Mouse (Mus musculus) cerebellum, adult (tissue): ENCODE results near the gene Gdpd1.
A peak's percentile ranks its signal among the peaks of the same experiment; 100 is the strongest.
"Not testable (repeated sequence)": the region's sequence is repeated elsewhere in the genome, so short reads cannot be mapped to it uniquely, and the experiment has no call there.

Source experiments
- ATAC-seq: cut with Nextera tagmentation; 2 replicates; pipeline ENCODE4 v1.9.2; 2017; ENCODE audit warnings: mild to moderate bottlenecking, moderate library complexity, mixed read lengths; ENCODE audit not compliant: insufficient number of reproducible peaks, low FRiP score, low TSS enrichment

Gene Gdpd1

DNA sequence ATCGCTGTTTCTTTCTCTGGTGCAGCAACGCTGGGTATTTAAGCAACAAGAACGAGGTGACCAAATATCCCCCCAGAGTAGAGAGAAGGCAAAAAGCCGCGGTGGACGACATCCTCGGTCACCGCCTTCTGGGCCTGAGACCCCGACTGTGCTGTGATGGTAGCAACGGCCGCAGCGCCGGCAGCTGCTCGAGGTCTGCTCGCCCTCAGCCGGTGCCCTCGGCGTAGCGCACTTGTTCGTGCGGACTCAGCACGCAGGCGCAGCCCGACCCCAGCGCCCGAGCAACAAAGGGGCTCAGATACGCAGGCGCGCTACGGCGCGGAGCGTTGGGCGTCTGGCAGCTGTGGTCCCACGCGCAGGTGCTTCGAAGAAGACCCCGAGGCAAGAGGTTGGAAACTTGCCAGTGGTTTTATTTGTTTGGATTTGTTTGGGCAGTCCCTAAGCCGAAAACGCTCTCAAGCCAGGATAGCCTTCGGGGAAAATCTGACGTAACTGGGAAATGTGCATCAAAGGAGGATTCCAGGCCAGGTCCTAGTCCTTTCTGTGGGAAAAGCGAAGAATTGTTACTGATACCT, at the start of gene Gdpd1:
TSS of gene Gdpd1 (minus strand) at position 197 of the 575 bp plus-strand sequence.
- ATAC-seq: peak; percentile 94

DNA sequence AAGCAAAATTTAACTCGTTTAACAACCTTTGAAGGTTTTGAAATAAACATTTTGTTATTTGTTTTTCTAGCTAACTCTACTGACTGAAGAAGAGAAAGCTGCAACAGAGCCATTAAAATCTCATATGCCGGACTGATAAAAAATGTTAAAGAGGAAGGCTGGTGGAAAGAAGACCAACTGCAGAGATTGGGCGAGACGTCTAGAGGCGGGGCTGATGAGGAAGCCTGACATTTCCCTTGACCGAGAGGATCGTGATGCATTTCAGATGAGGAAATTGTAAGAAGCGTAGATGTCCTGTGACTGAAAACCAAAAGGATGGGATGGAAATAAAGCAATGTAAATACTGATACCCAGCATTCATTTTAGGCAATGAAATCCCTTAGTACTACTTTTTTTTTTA, 48.0 kb upstream of the Gdpd1 start:
- no peak for ATAC-seq

GRCm38 (mm10) chr11:87110172-87110909, 36.5 kb upstream of the Gdpd1 start:
- no peak for ATAC-seq

- ATAC-seq: no peak
Observed at GRCm38 (mm10) chr11:87109519-87110171, 35.8 kb upstream of the Gdpd1 start.

DNA sequence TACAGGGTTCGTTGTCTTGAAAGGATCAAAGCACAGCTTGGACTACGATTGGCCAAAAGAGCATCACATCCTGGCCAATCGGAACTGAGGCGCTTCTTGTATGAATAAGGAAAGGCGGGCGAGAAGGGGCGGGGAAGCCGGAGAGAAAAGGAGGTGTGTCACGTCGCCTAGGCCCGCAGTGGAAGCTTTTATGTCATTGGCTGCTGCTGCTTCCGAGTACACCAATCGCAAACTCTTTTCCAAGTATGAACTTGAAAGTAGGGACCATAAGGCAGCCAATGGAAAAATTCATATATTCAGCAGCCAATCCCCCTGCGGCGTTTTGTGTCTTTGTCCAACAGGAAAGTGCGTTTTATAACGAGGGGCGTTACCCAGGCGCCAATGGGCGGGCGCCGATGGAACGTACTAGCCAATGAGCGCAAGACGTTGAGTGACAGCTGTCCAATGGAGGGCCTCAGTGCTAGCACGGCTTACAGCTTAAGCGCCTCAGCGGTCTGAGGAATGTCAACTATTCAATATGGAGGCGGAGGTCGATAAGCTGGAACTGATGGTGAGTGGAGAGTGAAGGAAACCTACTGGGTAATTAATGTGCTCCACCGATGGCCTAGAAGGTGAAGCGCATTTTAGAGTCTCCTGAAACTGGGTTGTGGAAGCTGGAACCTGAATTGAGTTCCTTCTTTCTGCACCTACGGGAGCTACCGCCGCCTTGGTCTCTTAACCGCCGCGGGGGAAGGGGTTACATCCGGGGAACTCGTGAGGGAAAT, 35.1 kb upstream of the Gdpd1 start, which contains the start of gene Ska2:
TSS of gene Ska2 (plus strand) at position 480 of the 764 bp plus-strand sequence.
- ATAC-seq: peak; percentile 99

DNA sequence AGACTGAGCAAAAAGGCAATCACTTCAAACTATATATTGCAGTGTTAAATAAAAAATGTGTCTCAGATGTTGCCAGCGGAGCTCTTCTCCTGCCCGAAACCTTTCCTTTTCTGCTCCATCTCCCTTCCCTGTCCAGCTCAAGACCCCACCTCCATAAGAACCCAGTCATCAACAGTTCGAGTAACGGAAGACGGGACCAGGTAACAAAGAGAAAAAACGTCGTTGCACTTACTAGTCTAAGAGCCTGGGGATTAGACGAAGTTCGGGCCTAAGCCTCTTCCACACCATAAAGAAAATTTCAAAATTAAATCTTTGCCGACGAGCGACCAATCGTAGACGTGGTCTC, 34.5 kb upstream of the Gdpd1 start, which contains the start of gene Prr11:
TSS of gene Prr11 (minus strand) at position 300 of the 346 bp plus-strand sequence.
- ATAC-seq: no peak

DNA sequence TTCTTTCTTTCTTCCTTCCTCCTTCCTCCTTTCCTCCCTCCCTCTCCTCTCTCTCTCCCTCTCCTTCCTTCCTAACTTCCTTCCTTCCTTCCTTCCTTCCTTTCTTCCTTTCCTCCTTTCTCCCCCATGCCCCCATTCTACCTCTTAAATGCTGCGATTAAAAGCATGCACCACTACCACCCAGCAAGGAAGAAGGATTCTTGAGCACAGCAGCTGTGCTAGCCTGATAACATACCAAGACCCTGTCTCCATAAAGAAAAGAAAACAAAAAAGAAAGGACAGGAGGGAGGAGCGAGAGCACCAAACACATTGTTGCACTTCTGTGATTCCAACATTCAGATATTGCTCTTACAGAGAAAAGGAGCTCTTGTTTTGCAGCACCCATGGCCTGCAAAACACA, 13.3 kb upstream of the Gdpd1 start:
- ATAC-seq: no peak

GRCm38 (mm10) chr11:87086290-87086984, 12.6 kb upstream of the Gdpd1 start, which contains the start of gene Smg8:
Gene Smg8, minus strand, starts transcription at chr11:87086774.
- ATAC-seq: peak; percentile 80; the same call in 1 of the 2 replicates

- ATAC-seq: no peak
Observed at GRCm38 (mm10) chr11:87085461-87085860, 11.6 kb upstream of the Gdpd1 start.

- ATAC-seq: no peak
Observed at GRCm38 (mm10) chr11:87083712-87084111, 9.8 kb upstream of the Gdpd1 start.

- ATAC-seq: peak; percentile 80
Observed at GRCm38 (mm10) chr11:87073343-87073865, 458 bp downstream of the Gdpd1 start.

DNA sequence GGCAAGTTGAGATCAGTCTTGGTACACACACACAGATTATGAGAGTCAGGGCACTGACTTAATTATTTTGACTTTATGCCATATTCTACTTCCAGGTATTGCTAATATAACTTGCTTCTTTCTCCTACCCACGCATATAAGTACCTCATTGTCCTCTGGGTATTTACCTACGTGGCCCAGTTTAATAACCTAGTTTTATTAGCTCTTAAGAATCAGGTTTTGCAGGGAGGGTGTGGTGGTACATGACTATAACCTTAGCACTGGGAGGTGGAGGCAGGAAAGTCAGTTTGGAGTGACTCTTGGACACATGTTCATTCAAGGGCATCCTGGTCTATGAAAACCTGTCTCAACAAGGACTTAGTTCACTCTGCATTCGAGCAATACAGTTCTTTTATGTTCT, 11.8 kb downstream of the Gdpd1 start:
- ATAC-seq: no peak

- ATAC-seq: no peak
Observed at GRCm38 (mm10) chr11:87060410-87060809, 13.5 kb downstream of the Gdpd1 start.

DNA sequence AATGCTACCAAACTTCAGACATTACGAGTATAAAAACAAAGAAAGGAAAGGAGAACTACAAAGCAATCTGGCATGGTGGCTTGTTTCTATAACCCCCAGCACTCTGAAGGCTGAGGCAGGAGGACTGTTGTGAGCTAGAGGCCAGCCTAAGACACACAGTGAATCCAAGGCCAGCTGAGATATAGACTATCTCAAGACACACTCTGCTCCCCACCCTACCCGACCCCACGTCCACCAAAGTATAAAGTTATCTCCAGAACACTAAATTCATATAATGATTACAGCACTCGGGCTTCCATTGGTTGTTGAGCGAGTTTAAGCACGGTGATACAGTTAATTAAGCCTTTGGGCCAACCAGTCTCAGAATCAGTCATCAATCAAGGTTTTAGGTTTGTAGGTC, 17.6 kb downstream of the Gdpd1 start:
- no peak for ATAC-seq

DNA sequence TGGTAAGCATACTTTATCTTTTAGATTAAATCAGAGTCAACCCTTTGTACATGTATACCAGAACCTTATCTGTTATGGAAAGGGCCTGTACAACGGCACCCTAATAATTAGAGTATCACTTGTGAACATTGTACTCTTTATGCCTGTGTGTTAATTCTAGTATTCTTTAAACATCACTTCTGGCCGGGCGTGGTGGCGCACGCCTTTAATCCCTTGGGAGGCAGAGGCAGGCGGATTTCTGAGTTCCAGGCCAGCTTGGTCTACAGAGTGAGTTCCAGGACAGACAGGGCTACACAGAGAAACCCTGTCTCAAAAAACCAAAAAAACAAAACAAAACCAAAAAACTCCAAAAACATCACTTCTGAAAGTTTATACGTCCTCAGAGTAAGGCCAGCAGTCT, 25.0 kb downstream of the Gdpd1 start:
- ATAC-seq: not testable (repeated sequence)

GRCm38 (mm10) chr11:87046968-87047367, 26.9 kb downstream of the Gdpd1 start:
- ATAC-seq: no peak

DNA sequence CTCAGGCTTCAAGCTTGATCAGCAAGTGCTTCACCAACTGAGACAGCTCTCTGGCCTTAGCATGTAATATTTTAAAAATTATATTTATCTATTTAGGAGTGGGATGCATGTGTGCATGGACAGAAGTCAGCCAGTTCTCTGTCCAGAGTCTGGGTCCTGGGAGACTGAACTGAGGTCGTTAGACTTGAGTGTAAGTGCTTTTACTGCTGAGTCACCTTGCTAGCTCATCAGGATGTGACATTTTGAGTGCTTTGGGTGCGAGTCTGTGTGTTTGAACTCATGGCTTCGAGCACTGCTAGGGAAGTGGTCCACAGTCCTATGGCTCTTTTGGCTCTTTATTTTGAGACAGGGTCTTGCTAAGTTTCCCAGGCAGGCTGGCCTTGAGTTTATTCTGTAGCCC, 30.8 kb downstream of the Gdpd1 start:
- ATAC-seq: no peak

- no peak for ATAC-seq
Observed at GRCm38 (mm10) chr11:87039307-87039963, 34.4 kb downstream of the Gdpd1 start.

DNA sequence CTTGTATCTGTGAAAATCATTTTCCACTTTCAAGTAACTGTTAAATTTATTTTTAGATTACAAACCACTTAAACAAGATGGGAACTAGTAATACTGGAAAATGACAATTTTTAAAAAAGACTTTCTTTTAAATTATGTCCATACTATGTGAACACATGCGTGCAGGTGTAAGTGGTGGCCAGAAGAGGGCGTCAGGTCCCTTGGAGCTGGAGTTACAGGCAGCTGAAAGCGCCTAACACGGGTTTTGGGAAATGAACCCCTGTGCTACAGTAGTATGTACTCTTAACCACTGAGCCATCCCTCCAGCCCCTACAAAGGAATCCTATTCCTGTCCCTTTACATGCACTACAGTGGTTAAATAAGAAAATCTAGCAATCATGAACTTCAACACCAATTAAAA, 37.7 kb downstream of the Gdpd1 start:
- ATAC-seq: no peak
